Mouse (Mus musculus): Measurements from ENCODE around the gene Tmem104.

Tmem104 gene

DNA sequence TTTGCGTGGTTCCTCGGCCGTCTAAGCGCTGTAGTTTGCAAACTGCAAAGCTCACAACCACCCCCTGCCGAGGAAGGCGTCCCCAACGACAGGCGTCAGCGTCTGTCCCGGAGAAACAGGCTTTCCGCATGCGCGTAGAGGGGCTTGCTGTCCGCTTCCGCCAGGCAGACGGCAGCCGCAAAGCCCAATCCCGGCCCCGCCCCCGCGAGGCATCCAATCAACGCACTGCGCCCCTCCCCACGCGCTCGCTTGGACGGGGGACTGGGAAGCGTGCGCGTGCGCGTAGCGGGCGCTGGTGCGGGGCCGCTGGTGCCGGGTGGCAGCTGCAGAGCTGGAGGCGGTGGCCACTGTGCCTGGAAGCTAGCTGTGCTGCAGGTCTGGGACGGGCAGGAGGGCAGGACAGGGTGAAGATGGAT is at the start of gene Tmem104:
Gene Tmem104 (plus strand): TSS at position 264 of the 416 bp plus-strand sequence.
- DNase-seq, result peak; percentile 100

DNA sequence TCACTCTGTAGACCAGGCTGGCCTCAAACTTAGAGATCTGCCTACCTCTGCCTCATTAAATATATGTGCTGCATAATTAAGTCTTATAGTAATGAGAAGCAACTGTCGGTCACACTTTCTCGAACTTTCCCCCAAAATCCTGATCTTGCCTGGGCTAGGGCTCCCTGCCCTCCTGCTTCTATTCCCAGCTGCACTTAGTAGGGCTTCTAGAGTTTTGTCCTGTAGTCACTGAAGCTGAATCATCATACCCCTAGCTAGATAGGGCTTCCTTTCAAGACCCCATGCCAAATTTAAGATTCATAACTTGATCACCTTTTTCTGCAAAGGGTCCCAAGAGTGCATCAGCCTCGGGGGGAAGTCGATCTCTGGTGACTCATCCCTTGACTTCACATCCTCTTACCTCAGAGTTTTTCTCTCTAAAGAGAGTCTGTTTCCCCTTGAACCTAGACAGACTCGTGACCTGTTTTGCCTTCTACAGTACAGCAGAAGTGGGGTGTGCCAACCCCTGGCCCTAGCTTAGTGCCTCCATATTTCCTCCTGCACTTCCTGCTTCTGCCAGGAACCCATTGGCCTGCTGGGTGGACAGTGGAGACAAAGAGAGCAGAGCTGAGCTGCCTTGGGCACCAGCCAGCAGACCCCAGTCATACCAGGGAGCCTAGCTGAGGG is 48.6 kb upstream of the Tmem104 start:
- no peak for DNase-seq

DNA sequence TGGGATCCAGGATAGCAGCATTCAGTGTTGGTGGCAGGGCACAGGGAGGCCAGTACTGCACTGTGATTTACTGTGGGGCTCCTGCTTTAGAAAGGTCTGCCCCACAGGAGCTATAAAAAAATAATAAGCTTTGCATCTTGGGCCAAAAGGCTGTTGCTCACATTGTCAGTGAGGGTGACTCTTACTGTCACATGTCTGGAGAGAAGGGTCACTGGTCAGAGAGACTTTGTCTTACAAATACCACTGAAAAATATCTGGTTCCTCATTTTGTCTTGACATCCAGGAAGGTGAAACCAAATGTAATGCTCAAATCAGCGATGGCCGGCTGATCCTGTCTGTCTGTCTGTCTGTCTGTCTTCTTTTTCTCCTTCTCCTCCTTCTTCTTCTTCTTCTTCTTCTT is 45.3 kb upstream of the Tmem104 start:
- DNase-seq, result no peak

DNA sequence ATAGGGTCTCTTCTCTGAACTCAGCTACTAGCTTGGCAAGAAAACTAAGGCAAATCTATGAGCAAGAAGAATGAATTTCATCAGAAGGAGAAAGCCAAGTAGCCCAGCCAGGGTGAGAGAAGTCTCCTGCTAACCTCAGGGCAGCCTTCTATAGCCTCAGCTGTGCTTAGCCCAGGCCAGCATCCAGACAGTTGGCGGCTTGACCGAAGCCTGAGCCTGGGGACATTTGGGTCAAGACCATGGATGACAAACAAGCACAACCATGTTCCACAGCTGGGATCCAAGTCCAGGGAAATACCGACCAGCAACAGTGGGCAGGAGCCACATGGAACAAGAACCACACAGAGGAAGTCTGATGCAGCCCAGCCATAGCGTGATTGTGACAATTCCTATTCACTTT is 39.5 kb upstream of the Tmem104 start:
- DNase-seq, result no peak

DNA sequence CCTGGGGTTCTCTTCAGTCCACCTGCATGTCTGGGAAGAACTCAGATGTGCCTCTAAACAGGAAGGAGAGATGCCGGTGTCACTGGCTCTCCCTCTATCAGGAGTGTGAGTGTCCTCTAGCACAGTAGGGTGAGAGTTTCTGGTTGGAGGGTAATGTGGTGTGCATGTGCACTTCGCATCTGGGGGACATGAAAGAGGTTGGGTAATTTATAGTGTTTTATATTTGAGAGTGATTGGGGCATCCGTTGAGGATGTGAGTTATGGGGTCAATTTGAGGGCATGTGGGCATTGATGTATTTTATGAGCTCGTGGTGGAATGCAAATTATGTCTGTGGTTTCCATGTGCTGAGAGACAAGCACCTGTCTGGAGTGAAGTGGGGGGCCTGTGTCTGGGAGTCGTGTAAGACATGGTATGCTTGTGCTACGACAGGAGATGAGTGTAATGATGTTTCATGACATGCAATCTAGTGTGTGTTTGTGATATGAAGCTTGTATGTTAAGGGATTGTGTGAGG is 36.5 kb upstream of the Tmem104 start:
- no peak for DNase-seq

DNA sequence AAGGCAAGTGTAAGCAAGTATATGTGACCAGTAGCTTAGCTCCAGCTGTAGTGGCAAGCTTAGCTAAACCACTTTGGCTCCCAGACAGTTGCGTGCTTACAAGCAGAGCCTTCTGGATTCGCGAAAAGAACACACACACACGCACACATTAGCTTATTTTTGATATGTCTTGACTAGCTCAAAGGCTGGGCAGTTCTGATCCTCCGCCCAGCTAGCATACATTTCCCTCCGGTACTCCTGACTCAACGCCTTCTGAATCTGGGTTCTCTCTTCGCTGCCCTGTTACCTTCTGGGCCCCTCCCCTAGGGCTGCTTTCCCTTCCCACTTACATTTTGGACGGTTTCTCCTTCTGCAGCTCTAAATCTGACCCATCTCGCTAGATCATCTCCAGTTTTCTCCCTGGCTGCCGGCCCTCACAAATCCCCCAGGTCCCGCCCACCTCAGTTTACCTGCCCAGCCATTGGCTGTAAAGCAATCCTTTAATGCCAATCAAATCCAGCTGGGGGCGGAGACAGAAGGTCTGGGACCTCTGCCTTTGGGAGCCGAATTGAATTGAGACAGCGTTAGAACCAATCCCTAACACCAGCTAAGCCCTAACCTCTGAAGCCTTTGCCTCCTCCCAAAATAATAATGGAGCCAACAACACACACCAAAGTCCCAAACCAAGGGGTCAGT is 35.4 kb upstream of the Tmem104 start:
- DNase-seq, result peak; percentile 81

DNA sequence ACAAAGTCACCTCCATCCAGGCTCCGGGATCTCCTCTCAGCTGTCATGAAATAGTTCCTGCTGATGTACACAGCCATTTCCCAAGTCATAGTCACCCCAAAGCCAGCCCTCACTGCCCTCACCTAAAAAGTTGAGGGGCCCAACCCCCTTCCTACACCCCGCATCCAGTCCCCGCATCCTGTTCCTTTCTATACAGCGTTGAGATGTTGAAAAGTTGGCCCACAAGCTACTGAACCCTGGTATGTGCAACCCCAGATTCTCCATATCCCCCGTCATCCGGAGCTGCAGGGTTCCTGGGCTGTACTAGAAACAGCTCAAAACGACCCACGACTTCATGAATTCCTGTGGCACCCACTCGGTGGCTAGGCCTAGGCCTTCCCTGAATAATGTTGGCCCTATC is 34.2 kb upstream of the Tmem104 start:
- peak; percentile 14 for DNase-seq

DNA sequence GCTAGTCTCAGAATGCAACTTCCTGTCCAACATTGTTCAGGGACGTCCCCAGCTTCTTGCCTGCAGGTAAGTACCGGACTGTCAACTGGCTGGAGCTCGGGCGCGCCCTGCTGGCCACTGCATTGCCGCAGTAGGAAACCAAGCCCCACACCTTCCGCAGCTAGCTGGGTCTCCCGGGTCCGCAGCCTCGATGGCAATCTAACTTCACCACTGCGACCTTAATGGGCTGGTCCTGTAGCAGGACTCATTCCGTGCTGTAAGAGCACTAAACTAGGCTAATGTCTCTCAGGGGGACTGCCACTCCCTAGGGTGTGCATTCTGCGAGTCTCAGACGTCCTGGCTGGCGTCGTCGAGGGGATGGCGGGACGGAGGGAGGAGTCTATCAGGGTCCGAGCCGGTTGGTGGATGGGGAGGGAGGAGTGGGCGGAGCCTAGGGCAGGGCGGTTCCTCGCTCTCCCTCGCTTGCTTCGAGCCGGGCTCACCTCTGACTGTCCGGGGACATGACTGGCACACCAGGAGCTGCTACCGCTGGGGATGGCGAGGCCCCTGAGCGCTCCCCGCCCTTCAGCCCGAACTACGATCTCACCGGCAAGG is 33.5 kb upstream of the Tmem104 start:
- peak; percentile 81 for DNase-seq

DNA sequence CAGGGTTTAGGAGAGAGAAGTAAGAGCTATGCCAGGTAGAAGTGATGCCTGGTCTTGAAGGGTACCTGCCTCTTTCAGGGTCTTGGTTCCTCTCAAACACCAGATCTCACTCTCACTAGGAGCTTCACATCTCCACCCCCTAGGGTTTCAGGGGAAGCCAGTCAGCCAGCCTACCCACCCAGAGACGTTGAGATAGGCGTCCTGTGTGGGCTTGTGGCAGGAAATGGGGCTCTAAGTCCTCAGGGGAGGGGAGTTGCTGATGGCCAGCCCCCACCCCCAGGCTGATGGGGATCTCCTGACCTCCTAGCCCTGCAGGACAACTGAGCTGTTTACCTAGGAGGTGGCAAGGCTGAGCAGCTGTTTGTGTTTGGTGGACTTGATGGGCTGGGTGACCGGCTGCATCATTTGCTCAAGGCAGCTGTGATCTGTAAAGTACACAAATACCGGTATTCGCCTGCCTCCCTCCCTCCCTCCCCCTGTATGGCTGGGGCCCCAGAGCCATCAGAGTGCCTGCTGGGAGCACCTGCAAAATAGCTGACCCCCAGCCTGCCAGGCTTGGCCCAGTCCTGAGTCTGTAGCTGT is 32.1 kb upstream of the Tmem104 start:
- DNase-seq, result peak; percentile 7

DNA sequence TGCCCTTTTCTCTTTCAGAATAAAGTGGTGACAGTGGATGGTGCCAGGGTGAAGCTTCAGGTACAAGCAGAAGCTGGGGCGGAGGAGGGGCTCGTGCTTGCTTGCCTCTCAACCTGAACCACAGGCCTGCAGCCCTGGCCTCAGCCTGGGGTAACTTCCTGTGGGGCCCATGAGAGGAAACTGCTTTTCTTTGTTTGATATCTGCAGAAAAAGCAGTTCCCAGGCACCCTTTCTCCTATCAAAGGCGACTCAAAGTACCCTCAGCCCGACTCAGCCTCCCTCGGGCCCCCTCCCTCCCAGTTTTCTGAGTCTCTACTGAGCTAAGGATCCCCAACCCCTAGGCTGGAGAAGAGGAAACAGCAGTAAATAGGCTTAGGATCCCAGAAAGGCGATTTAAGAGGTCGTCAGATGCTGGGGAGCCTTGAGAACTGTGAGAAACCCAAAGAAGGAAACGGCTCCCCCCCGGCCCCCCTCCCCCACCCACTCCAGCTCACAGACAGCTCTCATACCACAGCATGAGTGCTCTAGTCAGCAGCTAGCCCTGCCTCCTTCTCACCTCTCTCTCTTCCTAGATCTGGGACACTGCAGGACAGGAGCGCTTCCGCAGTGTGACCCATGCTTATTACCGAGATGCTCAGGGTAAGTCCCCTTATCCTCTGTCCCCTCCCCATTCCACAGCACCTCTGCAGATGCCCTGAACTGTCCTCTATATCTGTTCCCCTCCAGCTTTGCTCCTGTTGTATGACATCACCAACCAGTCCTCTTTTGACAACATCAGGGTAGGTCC is 29.2 kb upstream of the Tmem104 start:
- DNase-seq, result peak; percentile 10

DNA sequence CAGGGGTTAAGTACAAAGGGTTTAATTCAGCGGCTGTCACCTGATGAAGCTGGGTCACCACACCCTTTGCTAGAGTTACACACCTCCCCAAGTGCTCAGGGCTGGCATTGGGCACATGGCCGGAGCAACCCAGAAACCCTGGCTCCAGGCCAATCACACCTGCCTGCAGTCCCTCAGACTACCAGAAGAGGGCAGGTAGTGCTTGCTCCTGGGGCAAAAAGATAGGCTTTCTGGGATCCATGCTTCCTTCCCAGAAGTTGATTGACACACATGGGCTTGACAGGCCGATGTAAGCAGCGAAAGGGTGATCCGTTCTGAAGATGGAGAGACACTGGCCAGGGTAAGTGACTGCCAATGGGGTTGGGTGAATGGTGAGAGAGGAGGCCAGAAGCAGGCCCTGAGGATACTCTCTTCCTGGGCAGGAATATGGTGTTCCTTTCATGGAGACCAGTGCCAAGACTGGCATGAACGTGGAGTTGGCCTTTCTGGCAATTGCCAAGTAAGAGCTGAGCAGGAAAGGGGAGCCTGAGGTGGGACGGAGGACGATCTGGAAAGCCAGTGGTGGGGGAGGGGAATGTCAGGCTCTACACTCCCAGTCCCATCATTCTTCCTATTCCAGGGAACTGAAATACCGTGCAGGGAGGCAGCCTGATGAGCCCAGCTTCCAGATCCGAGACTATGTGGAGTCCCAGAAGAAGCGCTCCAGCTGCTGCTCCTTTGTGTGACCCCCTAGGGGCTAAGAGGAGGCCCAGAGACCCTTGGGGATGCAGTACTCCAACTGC is 27.1 kb upstream of the Tmem104 start:
- peak; percentile 87 for DNase-seq

DNA sequence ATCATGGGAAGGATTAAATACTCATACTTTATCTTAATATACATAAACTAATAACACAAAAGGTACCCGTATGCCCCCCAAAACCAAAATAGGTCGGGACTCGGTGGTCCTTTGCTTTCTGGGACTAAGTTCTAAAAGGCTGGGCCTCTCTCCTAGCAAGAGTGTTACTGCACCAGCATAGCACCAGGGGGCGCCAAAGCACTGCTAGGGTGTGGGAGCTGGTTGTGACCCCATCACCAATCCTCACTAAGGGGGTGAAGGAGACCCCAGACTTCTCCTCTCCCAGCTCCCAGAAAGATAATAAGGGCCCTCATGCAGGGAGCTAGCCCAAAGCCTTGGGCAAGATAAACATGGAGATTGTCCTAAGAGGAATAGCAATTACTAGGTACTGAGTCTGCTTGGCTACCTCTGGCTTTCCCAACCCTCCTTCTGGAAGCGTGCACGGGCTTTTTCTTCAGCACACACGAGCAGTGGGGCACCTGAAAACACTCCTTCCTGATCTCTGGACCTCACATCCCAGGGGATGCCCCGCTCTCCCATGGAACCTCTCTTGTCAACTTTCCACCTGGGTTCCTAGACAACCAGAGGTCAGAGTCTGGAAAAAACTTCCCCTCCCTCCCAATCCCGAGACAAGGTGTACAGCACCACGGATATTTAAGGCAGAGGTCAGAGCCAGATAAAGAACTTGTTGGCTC is 26.3 kb upstream of the Tmem104 start:
- peak; percentile 74 for DNase-seq

DNA sequence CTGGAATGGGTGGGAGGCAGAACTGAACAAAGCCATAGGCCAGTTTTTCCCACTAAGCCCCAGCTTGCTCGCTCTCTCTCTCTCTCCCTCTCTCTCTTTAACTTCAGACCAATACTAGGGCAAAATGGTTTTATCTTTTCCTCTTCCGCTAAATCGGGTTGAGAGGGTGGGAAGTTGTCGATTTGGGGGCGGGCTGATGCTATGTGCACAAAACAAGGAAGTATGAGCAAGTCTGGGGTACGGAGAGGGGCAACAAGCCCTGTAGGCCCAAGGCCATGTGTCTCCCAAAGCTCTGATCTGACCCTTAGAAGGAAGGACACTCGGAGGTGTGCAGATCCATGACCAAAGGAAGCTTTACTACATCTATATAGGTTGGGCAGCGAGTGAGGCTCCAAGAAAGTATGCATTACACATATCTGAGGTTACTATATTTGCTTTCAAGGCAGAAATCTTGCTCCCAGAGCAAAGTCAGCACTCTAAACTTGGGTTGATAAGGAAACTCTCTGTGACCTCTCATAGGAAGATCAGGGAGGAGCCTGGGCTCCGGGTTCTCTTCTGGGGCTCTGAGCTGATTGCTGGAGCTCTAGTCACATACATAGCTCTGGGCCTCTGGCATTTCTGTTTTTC is 25.6 kb upstream of the Tmem104 start:
- DNase-seq, result peak; percentile 12

DNA sequence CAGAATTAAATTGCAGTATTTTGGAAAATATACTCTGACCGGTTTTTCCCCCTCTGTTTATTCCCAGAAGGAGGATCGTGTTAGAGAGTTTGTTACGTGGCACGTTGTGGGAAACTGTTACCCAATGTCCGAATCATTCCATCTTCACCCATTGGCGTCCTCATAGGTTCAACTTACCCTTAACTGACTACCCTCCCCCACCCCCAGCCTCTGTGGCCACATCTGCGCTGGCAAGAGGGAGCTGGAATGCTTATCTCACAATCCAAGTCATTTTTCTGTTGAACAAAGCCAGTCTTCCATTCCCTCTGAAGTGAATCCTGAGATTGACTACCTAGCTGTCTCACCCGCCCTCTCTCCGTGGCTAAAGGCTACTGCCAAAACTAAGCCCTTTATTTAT is 25.1 kb upstream of the Tmem104 start:
- peak; percentile 18 for DNase-seq

DNA sequence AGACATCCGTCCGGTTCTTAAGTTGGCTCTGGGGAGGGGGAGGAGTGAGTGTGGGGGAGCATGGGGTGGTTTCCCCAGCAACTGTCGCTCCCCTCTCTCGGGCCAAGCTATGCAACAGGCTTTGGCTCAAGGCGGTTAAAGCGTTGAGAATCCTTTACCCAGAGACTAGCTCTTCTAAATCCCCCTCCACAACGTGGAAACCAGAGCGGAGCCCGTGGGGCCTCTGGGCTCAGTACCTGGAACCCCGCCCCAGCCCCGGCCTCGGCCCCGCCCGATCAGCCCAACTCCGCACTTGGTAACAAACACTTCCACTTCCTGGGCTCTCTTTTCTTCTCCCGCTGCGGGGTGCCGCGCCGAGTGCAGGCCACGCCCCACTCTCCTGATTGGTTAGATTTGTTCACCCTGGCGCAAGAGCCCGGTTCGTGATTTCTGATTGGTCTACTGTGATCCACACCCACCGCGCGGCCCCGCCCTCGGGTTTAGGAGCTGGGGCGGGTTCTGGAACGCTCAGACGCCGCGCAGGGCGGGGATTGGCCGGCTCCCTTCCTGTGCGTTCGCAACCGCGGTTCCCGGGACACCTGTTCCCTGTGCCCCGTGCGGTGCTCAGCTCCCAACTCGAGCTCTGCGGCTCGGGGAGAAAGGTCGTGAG is 24.3 kb upstream of the Tmem104 start, which contains the start of gene Slc9a3r1:
Gene Slc9a3r1 (plus strand): TSS at position 510 of the 649 bp plus-strand sequence.
- peak; percentile 99 for DNase-seq

DNA sequence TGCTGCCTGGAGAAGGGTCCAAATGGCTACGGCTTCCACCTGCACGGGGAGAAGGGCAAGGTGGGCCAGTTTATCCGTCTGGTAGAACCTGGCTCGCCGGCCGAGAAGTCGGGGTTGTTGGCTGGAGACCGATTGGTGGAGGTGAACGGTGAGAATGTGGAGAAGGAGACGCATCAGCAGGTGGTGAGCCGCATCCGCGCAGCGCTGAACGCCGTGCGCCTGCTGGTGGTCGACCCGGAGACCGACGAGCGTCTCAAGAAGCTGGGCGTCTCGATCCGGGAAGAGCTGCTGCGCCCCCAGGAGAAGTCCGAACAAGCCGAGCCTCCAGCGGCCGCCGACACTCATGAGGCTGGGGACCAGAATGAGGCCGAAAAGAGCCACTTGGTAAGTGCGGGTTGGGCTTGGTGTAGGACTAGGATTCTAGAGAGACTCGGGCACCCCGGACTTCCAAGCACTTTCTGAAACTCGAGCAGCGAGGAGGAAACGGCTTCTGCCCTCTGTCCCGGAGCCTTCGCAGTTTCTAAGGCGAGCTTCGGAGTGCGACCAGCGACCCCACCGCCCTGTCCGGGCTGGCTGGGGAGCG is 23.6 kb upstream of the Tmem104 start:
- DNase-seq, result no peak

DNA sequence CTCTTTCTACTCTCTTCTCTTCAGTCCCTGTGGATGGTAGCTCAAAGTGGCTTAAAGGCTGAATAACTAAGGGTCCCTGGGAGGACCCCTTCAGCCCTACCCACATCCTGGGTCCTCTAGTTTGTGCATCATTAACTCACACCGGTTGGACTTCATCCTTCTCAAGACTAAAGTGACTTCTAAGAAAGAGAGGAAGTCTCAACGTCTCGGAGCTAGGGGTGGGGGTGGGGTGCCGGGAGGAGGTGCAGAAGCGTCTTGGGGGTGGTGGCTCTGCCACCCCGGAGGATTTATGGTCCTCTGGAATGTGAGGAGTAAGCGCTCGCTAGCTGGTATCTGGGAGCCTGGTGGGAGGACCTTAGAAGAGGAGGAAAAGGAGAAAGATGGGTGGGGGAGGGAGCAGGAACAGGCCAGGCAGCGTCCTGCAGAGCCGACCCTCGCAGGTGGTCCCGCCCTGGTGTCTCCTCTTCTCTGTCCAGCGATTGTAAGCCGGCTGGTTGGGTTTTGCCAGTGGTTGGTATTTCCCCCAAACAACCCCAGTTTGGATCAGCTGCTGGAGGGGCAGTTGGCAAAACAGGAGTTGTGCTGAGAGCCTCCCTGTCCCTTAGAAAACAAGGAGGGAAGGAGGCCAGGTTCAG is 22.8 kb upstream of the Tmem104 start:
- no peak for DNase-seq

DNA sequence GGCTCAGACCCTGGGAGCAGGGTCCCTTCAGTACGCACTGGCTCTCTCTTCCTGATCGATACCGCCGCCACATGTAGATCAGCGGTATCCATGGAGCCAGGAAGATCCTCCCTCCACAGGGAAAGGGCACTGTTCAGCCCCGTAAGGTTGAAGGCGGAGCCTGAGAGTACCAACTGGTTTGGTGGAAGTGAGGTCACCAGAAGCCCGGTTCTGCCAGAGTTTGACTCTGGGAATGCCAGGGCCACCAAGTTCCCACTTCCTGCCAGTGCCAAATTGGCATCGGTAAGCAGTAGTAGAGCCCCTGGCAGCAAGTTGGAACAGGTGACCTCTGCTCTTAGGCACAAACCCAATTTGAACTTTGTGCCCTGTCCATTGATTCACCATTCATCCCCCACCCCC is 22.3 kb upstream of the Tmem104 start:
- peak; percentile 56 for DNase-seq

DNA sequence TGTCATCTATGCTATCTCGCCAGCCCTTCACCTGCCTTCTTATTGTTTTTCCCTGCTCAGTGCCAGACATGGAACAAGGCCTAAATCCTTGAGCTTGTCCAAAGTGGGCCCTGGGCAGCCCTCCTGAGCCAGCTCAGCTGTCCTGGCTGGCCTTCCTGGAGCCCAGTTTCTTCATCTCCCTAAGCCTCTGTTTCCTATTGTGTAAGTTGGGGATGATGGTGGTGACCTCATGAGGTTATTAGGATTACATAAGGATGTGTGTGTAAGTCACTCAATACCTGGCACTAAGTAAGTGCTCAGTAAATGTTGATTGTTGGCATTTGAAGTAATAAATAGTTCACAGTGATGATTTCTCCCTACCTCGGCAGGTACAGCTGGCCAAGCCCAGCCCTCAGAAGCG is 20.5 kb upstream of the Tmem104 start:
- no peak for DNase-seq

Data from cerebellum, adult 11 months (tissue).